Comparison of ENCODE assay signal across 10 mouse cellular contexts in the genomic region with DNA sequence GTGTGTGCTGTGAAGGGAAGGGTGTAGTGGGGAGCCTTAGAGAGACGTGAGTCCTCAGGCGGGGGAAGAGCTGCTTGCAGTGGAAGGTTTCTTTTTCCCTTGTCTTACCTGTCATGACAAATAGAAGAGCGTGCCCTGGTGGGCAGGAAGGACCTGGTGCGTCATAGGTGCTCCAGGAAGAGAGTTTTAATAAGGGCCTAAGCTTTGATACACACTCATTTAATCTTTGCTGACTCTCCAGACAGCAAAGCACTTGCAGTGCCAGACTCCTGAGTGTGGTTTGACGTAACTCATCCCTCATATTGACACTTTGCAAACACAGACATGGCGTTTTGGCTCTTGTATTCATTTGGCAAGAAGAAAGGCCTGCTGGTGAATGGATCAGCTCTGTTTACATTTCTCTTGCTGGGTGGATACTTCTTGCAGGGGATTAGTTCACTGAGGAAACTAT. TPM values are rescaled to one million over a fixed set of nuclear protein-coding genes. Genes with fewer than 3 reads are reported as not detected.
DNase-seq lines count a peak whose midpoint lies in the region; ATAC-seq and TF ChIP-seq lines count a peak whose summit lies in the region.
"Had no signal": no experiment of that assay in that cellular context is flagged by ENCODE, and none has a peak within 500 bp of the region (broad histone marks: within the 10 kb centered on the region; RNA-seq: fewer than 3 reads in every experiment).

No protein-coding gene starts in this region.

- 27% methylated on average over 6 of the region's 6 CpGs for WGBS in heart, adult 2 months
- 36% methylated on average over 6 of the region's 6 CpGs for WGBS in heart, postnatal 0 days

- CTCF ChIA-PET in Patski (lab: Charles Lee) = interaction anchor here (1.0 kb wide), 1 partner anchor 39 kb away, joined by 3 read pairs; no protein-coding TSS in a partner anchor

- no peak overlapping the region for H3K9ac ChIP-seq in heart, adult 2 months (ENCODE audit: low read depth, low read length)
- no peak overlapping the region for H3K9ac ChIP-seq in heart, postnatal 0 days (replicated peaks; ENCODE audit: low read depth, low read length)
- H3K9ac ChIP-seq: neural tube, embryonic 13.5 days had no signal

- POLR2A ChIA-PET in Patski (lab: Charles Lee) = no interaction called here

- no peak for TF ChIP-seq EP300 in heart, adult 2 months (IDR thresholded peaks at IDR 0.05; ENCODE audit: insufficient read depth, low read depth, low read length)
- TF ChIP-seq EP300 in heart, postnatal 0 days (IDR thresholded peaks at IDR 0.05; ENCODE audit: low read depth) = no peak

- in situ Hi-C loops in Patski (cut with MboI; ENCODE audit: low pct_unique_long_range_greater_than_20kb) = no loop called here

- peak in 1 of 2 experiments; percentile 30 for DNase-seq in heart, adult 2 months
- no peak for DNase-seq in heart, postnatal 36 days
- DNase-seq in Patski (ENCODE audit: low read depth, low spot score) = peak; percentile 30
- DNase-seq in heart, postnatal 0 days (ENCODE audit: low spot score) = peak; percentile 57
- DNase-seq in lung, postnatal 10 days = peak; percentile 90
- no peak for DNase-seq in spleen, postnatal 14 days (ENCODE audit: low spot score in 2 of 2)
- no peak for DNase-seq in spleen, postnatal 4 days (ENCODE audit: low spot score in 2 of 2)
- DNase-seq in right cerebral cortex, postnatal 25 days = no peak

- H3K4me1 ChIP-seq in heart, adult 2 months (ENCODE audit: control insufficient read depth, insufficient read depth, low read length) = peaks cover 9% of the 10 kb centered on the region
- H3K4me1 ChIP-seq in heart, postnatal 0 days (ENCODE audit: control insufficient read depth, insufficient read depth) = 0 out of 2 replicates have a peak, but pooled peaks cover 2% of the 10 kb centered on the region

- no peak overlapping the region for H3K4me2 ChIP-seq in heart, postnatal 0 days (ENCODE audit: low read depth, low read length)
- H3K4me2 ChIP-seq: neural tube, embryonic 13.5 days had no signal

- H3K27ac ChIP-seq in heart, adult 2 months = peak overlapping the region; percentile 3; the same call in 1 of the 2 replicates
- H3K27ac ChIP-seq in heart, postnatal 0 days (ENCODE audit: low read depth) = peak overlapping the region; percentile 51; the same call in 1 of the 2 replicates
- H3K27ac ChIP-seq: neural tube, embryonic 13.5 days had no signal

- TF ChIP-seq POLR2A in heart, adult 2 months (IDR thresholded peaks at IDR 0.05; ENCODE audit: insufficient read depth, low read depth, low read length) = no peak

- no peaks in the 10 kb centered on the region for H3K9me3 ChIP-seq in heart, postnatal 0 days (replicated peaks; ENCODE audit: control insufficient read depth, low read length)
- H3K9me3 ChIP-seq: G1E; neural tube, embryonic 13.5 days had no signal

- no peaks in the 10 kb centered on the region for H3K36me3 ChIP-seq in heart, adult 2 months (ENCODE audit: control insufficient read depth, insufficient read depth, low read length)
- peaks cover 18% of the 10 kb centered on the region for H3K36me3 ChIP-seq in heart, postnatal 0 days (replicated peaks; ENCODE audit: control insufficient read depth, insufficient read depth, low read length)

- intact Hi-C loops in heart, adult 2 months (cut with DNase I) = no loop called here
- intact Hi-C loops in heart, postnatal 36 days (cut with DNase I) = no loop called here

- H3K4me3 ChIP-seq in heart, adult 2 months = no peak overlapping the region
- no peak overlapping the region for H3K4me3 ChIP-seq in heart, postnatal 0 days (ENCODE audit: low read depth, low read length)
- H3K4me3 ChIP-seq: neural tube, embryonic 13.5 days had no signal

- H3K27me3 ChIP-seq in heart, adult 2 months (ENCODE audit: control insufficient read depth, insufficient read depth, low read length) = no peaks in the 10 kb centered on the region
- H3K27me3 ChIP-seq in Patski = no peaks in the 10 kb centered on the region
- no peaks in the 10 kb centered on the region for H3K27me3 ChIP-seq in heart, postnatal 0 days (ENCODE audit: control insufficient read depth, insufficient read depth, low read length)
- H3K27me3 ChIP-seq: neural tube, embryonic 13.5 days had no signal

- H3K79me2 ChIP-seq in heart, adult 2 months (replicated peaks; ENCODE audit: control insufficient read depth, insufficient read depth, low read length) = peaks cover 4% of the 10 kb centered on the region

- peak; percentile 26 for ATAC-seq in Patski
- peak; percentile 39; the same call in 1 of the 2 replicates for ATAC-seq in heart, postnatal 0 days (ENCODE audit: insufficient read depth, low read depth)

- no peak for TF ChIP-seq CTCF in heart, adult 2 months (IDR thresholded peaks at IDR 0.05)
- TF ChIP-seq CTCF in Patski (IDR thresholded peaks at IDR 0.05) = no peak
- TF ChIP-seq CTCF in heart, postnatal 0 days (IDR thresholded peaks at IDR 0.05; ENCODE audit: low read depth) = no peak

RNA-seq across cellular contexts. Expression of a gene that starts 34.5 kb away (rescaled TPM):
- 100 to 1,000 TPM in 1 of 2 experiments, 10 to 100 TPM in 1; 90.0 to 109 TPM for total RNA-seq in heart, adult 2 months (2021)
- 107 and 123 TPM in 2 replicates for polyA plus RNA-seq in heart, adult 2 months (2012; rRNA removed)
- total RNA-seq in heart, postnatal 36 days (2021) = 100 to 1,000 TPM; 107 to 109 TPM
- polyA plus RNA-seq in Patski (2021) = 100 TPM
- total RNA-seq in heart, postnatal 0 days (2014; rRNA removed; ENCODE audit: low replicate concordance) = 80.6 and 120 TPM in 2 replicates
- 34.5 and 41.0 TPM in 2 replicates for polyA plus RNA-seq in heart, postnatal 0 days (2015; fragmentation: Nextera tagmentation; extraction: Ambion mirVana)

RNA-seq across cellular contexts. Expression of a gene that starts 34.5 kb away (rescaled TPM):
- total RNA-seq in heart, adult 2 months (2021) = 10 to 100 TPM; 45.5 to 47.4 TPM
- 47.5 and 57.6 TPM in 2 replicates for polyA plus RNA-seq in heart, adult 2 months (2012; rRNA removed)
- 10 to 100 TPM; 50.2 to 50.6 TPM for total RNA-seq in heart, postnatal 36 days (2021)
- 16.3 TPM for polyA plus RNA-seq in Patski (2021)
- total RNA-seq in heart, postnatal 0 days (2014; rRNA removed; ENCODE audit: low replicate concordance) = 41.5 and 48.4 TPM in 2 replicates
- 24.0 and 25.3 TPM in 2 replicates for polyA plus RNA-seq in heart, postnatal 0 days (2015; fragmentation: Nextera tagmentation; extraction: Ambion mirVana)

RNA-seq across cellular contexts. Expression of a gene that starts 34.5 kb away (rescaled TPM):
- total RNA-seq in heart, adult 2 months (2021) = 10 to 100 TPM; 27.1 to 31.3 TPM
- 16.5 TPM in 2 replicates for polyA plus RNA-seq in heart, adult 2 months (2012; rRNA removed)
- total RNA-seq in heart, postnatal 36 days (2021) = 10 to 100 TPM; 26.8 to 28.6 TPM
- polyA plus RNA-seq in Patski (2021) = 19.6 TPM
- total RNA-seq in heart, postnatal 0 days (2014; rRNA removed; ENCODE audit: low replicate concordance) = 31.3 and 43.4 TPM in 2 replicates
- polyA plus RNA-seq in heart, postnatal 0 days (2015; fragmentation: Nextera tagmentation; extraction: Ambion mirVana) = 41.5 and 45.1 TPM in 2 replicates

Comparison
In these comparisons a context has a peak if more than half of its experiments do, and no peak if none do; other contexts are left out.
1. DNase-seq: peak in Patski (single experiment), heart, postnatal 0 days (single experiment) and lung, postnatal 10 days (single experiment); none in heart, postnatal 36 days (0 of 2), spleen, postnatal 14 days (0 of 2), spleen, postnatal 4 days (0 of 2) and right cerebral cortex, postnatal 25 days (single experiment).